Mouse (Mus musculus): ENCODE measurements around the gene Vmn1r169. TPM values are rescaled to one million over a fixed set of nuclear protein-coding genes. Genes with fewer than 3 reads are reported as not detected.

Vmn1r169 gene
- not detected in 2 replicates for polyA plus RNA-seq (2015; fragmentation: Nextera tagmentation; extraction: Ambion mirVana)

DNA sequence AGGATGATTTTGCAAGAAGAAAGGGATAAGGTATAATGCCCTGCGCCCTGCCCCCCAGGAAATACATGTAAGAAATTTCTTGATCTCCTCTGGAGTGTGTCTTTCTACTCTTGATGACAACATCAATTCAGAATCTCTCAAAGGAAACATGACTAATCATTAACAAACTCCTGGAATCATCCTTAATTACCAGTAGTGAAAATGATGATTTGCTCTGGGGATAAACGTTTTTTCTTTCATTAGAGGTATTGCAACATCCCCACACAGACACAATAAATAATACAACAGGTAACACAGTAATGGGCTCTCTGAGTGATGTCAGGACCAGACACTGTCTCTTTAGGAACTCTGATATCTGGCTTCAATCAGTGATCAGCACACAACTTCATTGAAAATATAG is at the start of gene Vmn1r169:
TSS of gene Vmn1r169 (plus strand) at position 301 of the 400 bp plus-strand sequence.

DNA sequence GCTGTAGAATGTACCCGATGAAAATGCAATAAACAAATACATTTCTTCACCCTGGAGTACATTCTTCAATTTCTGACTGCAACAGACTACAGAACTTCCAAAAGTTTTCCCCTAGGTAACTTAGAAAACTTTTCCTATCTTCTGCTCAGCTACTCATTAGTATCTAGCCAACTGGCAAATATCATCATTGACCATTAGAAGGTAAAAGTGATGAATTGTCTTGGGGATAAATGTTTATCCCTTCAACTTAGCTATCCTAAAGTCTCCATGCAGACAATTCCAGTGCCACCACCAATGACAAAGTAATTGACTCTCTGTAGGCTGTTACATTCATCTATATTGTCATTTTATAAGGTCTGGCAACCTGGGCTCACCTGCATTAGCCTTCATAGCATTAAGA is 35.9 kb upstream of the Vmn1r169 start, which contains the start of gene Vmn1r168:
TSS of gene Vmn1r168 (plus strand) at position 301 of the 400 bp plus-strand sequence.

DNA sequence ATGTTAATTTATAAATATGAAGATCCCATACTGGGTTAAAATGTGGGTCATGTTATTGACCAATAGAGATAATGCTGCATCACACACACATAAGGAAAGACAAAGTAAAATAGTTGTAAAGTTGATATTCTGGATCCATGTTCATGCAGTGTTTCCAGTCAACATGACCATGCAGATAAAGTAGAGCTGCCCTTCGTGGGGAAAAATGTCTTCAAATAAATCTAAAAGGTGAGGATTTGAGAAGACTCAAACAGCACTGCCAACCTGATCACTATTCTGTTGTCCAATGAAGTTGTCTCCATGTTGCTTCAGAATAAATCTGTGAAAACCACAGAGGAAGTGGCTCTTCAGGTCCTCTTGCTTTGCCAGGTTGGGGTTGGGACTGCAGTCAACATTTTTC is 30.5 kb downstream of the Vmn1r169 start, which contains the start of gene Vmn1r170:
TSS of gene Vmn1r170 (plus strand) at position 301 of the 400 bp plus-strand sequence.

Other genes with a start within 250 kb of the Vmn1r169 start
- not detected in 2 replicates for gene Nlrp5, start 189.6 kb upstream of the Vmn1r169 start, polyA plus RNA-seq (2015; fragmentation: Nextera tagmentation; extraction: Ambion mirVana)
- not detected in 2 replicates for gene Vmn1r167, start 68.3 kb upstream of the Vmn1r169 start, polyA plus RNA-seq (2015; fragmentation: Nextera tagmentation; extraction: Ambion mirVana)
- gene Vmn1r168, start 35.8 kb upstream of the Vmn1r169 start, polyA plus RNA-seq (2015; fragmentation: Nextera tagmentation; extraction: Ambion mirVana), result not detected in 2 replicates
- not detected in 2 replicates for gene Vmn1r170, start 30.6 kb downstream of the Vmn1r169 start, polyA plus RNA-seq (2015; fragmentation: Nextera tagmentation; extraction: Ambion mirVana)
- not detected in 2 replicates for gene Vmn1r171, start 55.2 kb downstream of the Vmn1r169 start, polyA plus RNA-seq (2015; fragmentation: Nextera tagmentation; extraction: Ambion mirVana)
- gene Vmn1r172, start 82.8 kb downstream of the Vmn1r169 start, polyA plus RNA-seq (2015; fragmentation: Nextera tagmentation; extraction: Ambion mirVana), result not detected in 2 replicates
- gene Vmn1r173, start 125.2 kb downstream of the Vmn1r169 start, polyA plus RNA-seq (2015; fragmentation: Nextera tagmentation; extraction: Ambion mirVana), result not detected in 2 replicates
- not detected in 2 replicates for gene Vmn1r174, start 176.7 kb downstream of the Vmn1r169 start, polyA plus RNA-seq (2015; fragmentation: Nextera tagmentation; extraction: Ambion mirVana)
- not detected in 2 replicates for gene Vmn1r175, start 235.1 kb downstream of the Vmn1r169 start, polyA plus RNA-seq (2015; fragmentation: Nextera tagmentation; extraction: Ambion mirVana)